Mouse (Mus musculus): ENCODE results near the gene Gins1.
"Not testable (repeated sequence)": the region's sequence is repeated elsewhere in the genome, so short reads cannot be mapped to it uniquely, and the experiment has no call there.

Gene Gins1

DNA sequence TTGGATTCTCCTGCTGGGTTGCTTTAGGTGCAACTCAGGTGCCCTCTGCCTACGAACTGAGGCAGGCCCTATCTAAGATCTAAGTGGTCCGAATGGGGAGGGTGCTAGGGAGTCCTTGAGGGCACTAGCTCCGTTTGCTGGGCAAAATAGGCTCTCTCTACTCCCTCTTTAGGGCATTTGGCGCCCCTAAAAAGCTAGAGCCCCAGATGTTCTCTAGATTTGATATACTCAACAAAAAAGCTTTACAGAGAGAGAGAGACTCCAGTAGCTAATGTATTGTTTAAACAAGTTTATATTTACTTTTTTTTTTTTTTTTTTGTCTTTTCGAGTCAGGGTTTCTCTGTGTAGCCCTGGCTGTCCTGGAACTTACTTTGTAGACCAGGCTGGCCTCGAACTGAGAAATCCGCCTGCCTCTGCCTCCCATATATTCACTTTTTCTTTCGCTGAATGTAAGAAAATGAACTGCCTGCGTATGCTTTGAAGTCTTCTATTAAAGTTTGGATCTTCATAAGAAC, at the start of gene Gins1:
TSS of gene Gins1 (plus strand) at position 465 of the 515 bp plus-strand sequence.
- DNase-seq (ENCODE audit: low spot score) = no peak

DNA sequence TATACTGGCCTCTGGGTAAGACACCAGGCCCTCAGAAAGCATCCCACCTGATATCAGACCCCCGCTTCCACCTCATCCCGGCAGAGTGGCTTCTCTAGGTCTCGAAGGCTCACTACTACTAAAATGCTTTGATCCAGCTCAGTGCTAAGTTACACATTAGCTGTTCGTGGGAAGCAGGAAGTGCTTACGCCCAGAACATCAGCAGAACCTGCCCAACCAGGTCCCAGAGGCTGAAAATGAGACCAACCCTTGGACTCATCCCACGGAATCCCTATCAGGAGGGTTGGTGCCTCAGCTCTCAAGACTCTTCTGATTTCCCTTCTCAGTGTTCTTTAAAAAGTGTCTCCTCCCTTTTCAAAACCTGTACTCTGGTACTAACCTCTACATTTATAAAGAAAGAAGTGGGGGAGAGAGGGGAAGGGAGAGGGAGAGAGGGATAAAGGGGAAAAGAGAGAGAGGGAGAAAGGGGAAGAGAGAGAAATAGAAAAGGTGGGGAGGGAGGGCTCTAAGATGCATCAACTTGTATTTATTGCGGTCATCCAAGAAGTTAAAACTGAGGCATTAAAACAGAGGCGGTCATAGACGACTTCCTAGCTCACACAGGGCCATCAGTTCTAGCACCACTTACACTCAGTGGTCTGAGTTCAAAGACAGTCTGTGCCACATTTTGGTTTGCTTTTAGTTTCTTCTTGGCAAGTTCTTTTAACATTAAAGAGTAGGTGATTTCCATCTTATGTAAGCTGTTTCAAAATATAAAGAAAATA, 46.3 kb upstream of the Gins1 start:
- DNase-seq (ENCODE audit: low spot score) = no peak

DNA sequence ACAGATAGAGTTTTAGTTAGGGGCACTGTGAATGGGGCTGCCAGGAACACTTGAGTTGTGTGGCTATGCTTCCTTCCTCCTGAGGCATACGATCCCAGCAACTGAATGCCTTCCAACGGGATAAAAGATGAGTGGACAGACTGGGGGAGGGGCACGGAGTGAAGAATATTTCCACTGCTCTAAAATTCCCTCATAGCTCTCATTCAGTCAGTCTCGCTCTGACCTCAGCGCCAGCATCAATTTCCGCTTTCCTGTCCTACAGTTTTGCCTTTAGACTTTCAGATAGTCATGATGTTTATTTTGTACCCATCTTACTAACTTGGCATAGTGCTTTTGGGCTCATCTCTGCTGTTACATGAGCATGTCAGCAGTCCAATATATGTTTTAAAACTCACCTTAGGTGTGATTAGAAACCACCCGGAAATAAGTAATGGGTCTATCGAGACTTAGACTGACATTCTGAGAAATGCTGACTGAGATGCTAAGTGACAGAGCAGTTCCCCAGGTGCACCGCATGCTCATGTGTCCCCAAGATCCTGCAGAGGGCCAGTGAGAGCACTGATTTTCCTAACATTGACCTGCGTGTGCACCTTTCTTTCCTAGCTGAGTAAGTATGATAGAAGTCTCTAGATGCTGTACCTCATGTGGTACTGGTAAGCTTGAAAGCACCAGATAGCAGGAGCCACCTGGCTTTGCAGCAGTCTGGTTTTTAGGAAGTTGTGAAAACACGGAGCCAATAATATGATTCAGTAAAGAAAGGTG, 45.3 kb upstream of the Gins1 start:
- DNase-seq (ENCODE audit: low spot score) = no peak

DNA sequence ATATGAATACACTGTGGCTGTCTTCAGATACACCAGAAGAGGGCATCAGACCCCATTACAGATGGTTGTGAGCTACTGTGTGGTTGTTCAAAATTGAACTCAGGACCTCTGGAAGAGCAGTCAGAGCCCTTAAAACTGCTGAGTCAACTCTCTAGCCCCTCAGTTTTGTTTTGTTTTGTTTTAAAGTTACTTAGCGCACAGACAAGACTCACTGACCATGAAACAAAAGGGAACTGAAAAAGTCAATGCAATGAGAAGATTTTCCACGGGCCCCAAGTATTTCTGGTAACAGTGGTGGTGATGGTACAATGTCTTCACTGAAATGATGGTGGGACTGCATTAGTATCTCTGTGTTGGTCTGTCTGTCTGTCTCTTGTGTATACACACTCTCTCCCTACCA, 44.1 kb upstream of the Gins1 start:
- no peak for DNase-seq (ENCODE audit: low spot score)

- DNase-seq (ENCODE audit: low spot score) = no peak
These were observed 38.2 kb upstream of the Gins1 start for GRCm38 (mm10) chr2:150867021-150867420.

- DNase-seq (ENCODE audit: low spot score) = no peak
These were observed 35.8 kb upstream of the Gins1 start for GRCm38 (mm10) chr2:150869446-150869845.

GRCm38 (mm10) chr2:150874508-150874907, 30.7 kb upstream of the Gins1 start:
- DNase-seq (ENCODE audit: low spot score) = no peak

- DNase-seq (ENCODE audit: low spot score) = no peak
These were observed 30.0 kb upstream of the Gins1 start for GRCm38 (mm10) chr2:150875226-150875625.

DNA sequence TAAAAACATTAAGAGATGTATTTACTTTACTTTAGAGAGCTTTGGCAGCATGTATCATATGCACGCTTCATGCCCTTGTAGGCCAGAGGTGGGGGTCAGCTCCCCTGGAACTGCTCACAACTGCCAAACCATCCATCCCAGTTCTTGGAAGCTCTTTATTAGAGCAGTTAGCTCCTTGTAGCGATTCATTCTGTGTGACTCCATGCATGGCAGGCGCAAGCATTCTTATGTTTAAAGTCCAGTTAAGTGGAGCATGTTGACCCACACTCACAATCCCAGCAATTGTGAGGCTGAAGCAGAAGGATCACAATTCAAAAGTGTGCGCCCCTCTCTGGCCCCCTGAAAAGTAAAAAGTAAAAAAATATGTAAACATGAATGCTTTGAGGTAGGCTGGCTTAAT, 27.6 kb upstream of the Gins1 start:
- no peak for DNase-seq (ENCODE audit: low spot score)

GRCm38 (mm10) chr2:150884075-150884778, 21.0 kb upstream of the Gins1 start:
- DNase-seq (ENCODE audit: low spot score) = no peak

GRCm38 (mm10) chr2:150884779-150885110, 20.5 kb upstream of the Gins1 start:
- no peak for DNase-seq (ENCODE audit: low spot score)

DNA sequence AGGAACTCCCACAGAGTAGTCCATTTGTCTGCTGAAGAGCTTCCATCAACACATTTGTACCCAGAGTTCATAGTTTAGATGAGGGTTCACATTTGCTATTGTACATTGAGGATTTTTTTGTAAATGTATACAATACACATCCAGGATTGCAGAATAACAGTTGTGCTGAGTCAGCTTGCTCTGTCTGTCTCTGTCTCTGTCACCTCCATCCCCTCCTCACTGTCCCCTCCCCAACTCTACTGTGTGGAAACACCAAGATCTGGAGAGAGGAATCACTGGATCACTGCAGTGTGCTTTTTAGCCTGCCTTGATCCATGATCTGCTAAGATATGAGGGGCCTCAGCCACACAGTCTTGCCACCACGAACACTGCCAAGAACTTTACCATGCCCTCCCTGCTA, 19.4 kb upstream of the Gins1 start:
- no peak for DNase-seq (ENCODE audit: low spot score)

DNA sequence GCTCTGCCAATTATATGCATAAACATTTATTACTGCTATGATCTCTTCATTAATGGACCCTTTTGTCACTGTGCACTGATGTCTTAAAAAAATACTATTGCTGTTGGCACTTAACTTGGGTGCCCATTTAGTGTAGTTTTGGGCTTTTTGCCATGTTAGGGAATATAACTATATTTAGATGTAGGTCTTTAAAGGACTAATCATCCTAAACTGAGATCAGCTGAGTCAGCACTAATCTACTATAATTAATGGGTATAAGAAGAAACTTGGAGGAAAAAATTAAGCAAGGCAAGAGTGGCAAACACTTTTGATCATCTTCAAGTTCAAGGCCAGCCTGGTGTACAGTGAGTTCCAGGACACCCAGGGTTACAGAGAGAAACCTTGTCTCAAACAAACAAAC, 18.9 kb upstream of the Gins1 start:
- DNase-seq (ENCODE audit: low spot score) = no peak

DNA sequence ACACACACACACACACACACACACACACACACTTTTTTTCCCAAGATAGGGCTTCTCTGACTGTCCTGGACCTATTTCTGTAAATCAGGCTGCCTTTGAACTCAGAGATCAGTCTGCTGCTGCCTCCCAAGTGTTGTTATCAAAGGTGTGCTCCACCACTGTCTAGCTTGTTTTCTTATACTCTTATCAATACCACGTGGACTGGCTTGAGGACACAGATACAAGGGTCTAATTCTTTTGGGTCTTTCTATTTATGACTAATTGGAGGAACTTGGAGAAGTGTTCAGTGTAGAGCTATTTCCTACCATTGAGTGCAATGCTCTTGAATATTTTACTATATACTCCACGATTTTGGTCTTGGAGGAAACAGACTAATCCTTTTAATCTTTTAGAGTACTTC, 17.8 kb upstream of the Gins1 start:
- no peak for DNase-seq (ENCODE audit: low spot score)

DNA sequence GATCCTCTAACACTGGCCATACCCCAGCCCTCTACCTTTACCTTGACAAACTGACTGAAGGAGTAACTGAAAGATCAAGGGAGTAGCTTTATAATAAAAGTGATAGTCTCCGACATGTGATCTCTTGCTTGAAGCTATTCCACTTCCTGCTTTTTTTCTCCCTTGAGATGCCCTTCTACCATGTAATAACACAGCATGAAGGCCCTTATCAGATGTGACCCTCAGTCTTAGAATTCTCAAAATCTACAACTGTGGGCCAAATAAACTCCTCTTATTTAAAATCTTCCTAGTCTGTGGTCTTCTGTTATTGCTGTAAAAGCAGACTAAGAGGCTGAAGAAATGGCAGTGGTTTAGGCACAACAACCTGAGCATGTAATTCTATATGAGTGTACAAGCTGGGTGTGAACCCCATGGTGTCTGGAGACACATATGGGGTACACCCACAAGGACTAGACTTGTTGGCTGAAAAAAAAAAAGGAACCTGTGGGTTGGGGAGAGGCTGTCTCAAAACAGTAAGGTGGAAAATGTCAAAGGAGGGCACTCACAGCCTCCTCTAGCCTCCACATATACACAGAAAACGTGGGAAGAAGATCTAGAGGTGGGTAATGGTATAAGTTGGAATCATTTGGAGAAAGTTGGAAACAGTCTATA, 10.5 kb upstream of the Gins1 start:
- no peak for DNase-seq (ENCODE audit: low spot score)

DNA sequence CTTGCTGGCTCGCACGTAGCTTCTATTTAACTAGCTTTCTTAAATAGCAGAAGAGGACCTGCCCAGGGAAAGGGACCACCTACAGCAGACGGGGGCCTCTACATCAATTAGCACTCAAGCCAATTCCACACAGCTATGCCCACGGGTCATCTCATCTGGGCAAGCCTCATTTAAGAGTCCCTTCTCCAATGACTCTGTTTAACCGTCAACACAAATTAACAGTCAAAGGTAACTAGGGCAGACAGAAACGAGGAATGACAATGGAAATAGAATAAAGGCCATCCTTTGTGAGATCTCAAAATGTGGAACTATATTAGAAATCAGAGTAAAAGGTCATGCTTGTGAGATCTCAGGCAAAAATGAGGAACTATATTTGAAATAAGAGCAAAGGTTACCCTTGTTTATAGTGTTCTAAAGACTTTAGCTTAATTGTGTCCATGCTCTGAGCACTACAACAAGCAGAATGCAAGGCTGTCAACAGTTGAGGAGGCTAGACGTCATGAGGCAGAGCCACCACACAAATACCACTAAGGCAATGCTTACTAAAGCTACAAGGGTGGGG, 9.4 kb upstream of the Gins1 start:
- no peak for DNase-seq (ENCODE audit: low spot score)

- DNase-seq (ENCODE audit: low spot score) = no peak
These were observed 4.9 kb upstream of the Gins1 start for GRCm38 (mm10) chr2:150900341-150900740.

GRCm38 (mm10) chr2:150902347-150902746, 2.9 kb upstream of the Gins1 start:
- no peak for DNase-seq (ENCODE audit: low spot score)

DNA sequence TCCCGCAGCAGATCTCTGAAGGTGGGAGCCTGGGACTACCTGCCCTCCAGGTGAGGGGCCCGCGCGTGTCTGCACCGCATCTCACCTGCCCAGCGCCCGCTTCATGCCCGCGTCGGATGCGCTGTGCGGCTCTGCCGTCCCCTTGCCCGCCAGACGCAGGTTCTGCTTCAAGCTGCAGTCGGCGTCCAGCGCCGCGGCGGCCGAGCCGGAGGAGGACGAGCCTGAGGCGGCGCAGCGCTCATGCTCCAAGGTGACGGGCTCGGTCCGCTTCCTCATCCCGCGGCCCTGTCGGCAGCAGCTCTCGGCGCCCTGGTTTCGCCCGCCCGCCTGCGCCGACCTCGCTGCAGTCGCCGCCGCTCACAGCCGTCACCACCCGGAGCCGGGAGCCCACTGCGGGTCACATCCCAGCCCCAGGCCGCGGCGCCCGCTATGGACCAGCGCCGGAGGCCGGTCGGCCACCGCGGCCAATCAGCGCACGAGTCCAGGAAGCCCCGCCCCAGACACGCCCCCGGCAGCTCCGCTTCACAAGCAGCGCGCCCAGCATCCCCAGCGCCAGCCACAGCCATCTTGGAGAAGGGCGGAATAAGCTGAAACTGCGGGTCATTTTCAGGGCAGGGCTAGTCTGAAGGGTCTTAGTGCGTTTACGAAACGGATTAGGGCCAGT, 796 bp upstream of the Gins1 start, which contains the start of gene Abhd12:
TSS of gene Abhd12 (minus strand) at position 470 of the 664 bp plus-strand sequence.
- DNase-seq (ENCODE audit: low spot score) = peak; percentile 96

- not testable (repeated sequence) for DNase-seq (ENCODE audit: low spot score)
These were observed 3.7 kb downstream of the Gins1 start for GRCm38 (mm10) chr2:150908881-150909280.

DNA sequence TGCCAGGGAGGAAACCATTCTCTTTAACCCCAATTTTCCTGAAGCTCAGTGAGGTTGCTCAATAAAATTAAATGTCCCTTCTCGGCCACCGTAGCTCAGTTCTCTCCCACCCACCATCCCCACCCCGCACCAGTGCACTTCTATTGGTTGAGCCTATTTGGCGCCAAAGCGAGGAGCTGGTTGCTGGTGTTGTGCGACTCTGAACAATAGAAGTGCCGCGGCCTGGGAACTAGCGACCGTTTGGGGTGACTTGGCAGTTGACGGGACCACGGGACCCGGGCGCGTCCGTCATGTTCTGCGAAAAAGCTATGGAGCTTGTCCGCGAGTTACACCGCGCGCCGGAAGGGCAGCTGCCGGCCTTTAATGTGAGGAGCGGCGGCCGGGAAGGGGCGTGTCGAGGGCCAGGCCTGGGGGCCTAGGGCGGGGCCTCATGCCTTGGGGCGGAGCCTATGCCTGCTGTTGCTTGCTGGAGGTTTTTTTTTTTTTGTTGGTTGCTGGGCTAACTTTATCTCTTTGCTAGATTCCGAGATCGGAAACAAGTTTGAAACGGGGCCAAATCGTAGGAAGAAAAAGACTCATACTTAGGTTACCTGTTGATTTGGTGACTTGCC, 4.3 kb downstream of the Gins1 start:
- peak; percentile 98 for DNase-seq (ENCODE audit: low spot score)
